Mouse (Mus musculus) thymus, postnatal 36 days (tissue): ENCODE data around the gene Ankub1.

Experiments used
- DNase-seq, 2 experiments: peaks; one replicate each; pipeline ENCODE4 v3.0.0; 2022; ENCODE audit warnings: mixed read lengths in 2 of 2

Gene Ankub1

GRCm38 (mm10) chr3:57637596-57637995 lies 55.0 kb downstream of the Ankub1 start:
- DNase-seq: no peak

GRCm38 (mm10) chr3:57634763-57635487 lies 57.7 kb downstream of the Ankub1 start:
- DNase-seq: no peak

GRCm38 (mm10) chr3:57626954-57627513 lies 65.6 kb downstream of the Ankub1 start:
- no peak for DNase-seq

- DNase-seq: peak; percentile 10 to 18
Observed at GRCm38 (mm10) chr3:57625275-57625997, 67.2 kb downstream of the Ankub1 start.

GRCm38 (mm10) chr3:57619718-57620117 lies 72.9 kb downstream of the Ankub1 start:
- no peak for DNase-seq

GRCm38 (mm10) chr3:57615652-57616051 lies 76.9 kb downstream of the Ankub1 start:
- DNase-seq: no peak

- no peak for DNase-seq
Observed at GRCm38 (mm10) chr3:57612430-57612997, 80.1 kb downstream of the Ankub1 start.

GRCm38 (mm10) chr3:57611776-57612175 lies 80.8 kb downstream of the Ankub1 start:
- DNase-seq: no peak
